Mouse (Mus musculus) heart, adult 2 months (tissue): Measurements from ENCODE around the gene Hadh. TPM values are rescaled to one million over a fixed set of nuclear protein-coding genes. Genes with fewer than 3 reads are reported as not detected.

Experiments
- DNase-seq, 2 experiments: peaks; one replicate each; pipeline ENCODE4 v3.0.0; 2021
- H3K27ac ChIP-seq: fragments of 200-600 bp; 2 replicates; pipeline ENCODE4 v1.8.1; 2022
- H3K27me3 ChIP-seq: fragments of 200-500 bp; 2 replicates; pipeline ENCODE4 v1.6.1; 2012; ENCODE audit warnings: mild to moderate bottlenecking, low read length, inconsistent platforms, mixed read lengths; ENCODE audit not compliant: control insufficient read depth, insufficient read depth
- H3K36me3 ChIP-seq: fragments of 200-500 bp; 2 replicates; pipeline ENCODE4 v1.6.1; 2012; ENCODE audit warnings: low read length, inconsistent platforms; ENCODE audit not compliant: control insufficient read depth, insufficient read depth
- H3K4me1 ChIP-seq: fragments of 200-500 bp; 2 replicates; pipeline ENCODE4 v1.6.1; 2011; ENCODE audit warnings: low read length; ENCODE audit not compliant: control insufficient read depth, insufficient read depth
- H3K4me3 ChIP-seq: fragments of 200-600 bp; 2 replicates; pipeline ENCODE4 v1.8.1; 2022
- H3K79me2 ChIP-seq: fragments of 200-500 bp; replicated peaks from 2 replicates; pipeline ENCODE4 v1.6.1; 2012; ENCODE audit warnings: mild to moderate bottlenecking, inconsistent platforms, low read length, moderate library complexity, mixed read lengths; ENCODE audit not compliant: control insufficient read depth, insufficient read depth
- H3K9ac ChIP-seq: fragments of 200-500 bp; 2 replicates; pipeline ENCODE4 v1.6.1; 2012; ENCODE audit warnings: low read depth, mild to moderate bottlenecking, control low read depth, inconsistent platforms, low read length, mixed read lengths
- CTCF ChIP-seq: fragments of 200-600 bp; IDR thresholded peaks from 2 replicates; pipeline ENCODE4 v1.8.1; 2022; ENCODE audit warnings: antibody characterized with exemption, mild to moderate bottlenecking, moderate library complexity
- EP300 ChIP-seq: fragments of 200-500 bp; IDR thresholded peaks from 2 replicates; pipeline ENCODE4 v1.6.1; 2011; ENCODE audit warnings: low read depth, low read length, control low read depth; ENCODE audit not compliant: insufficient read depth
- POLR2A ChIP-seq: fragments of 200-500 bp; IDR thresholded peaks from 2 replicates; pipeline ENCODE4 v1.6.1; 2011; ENCODE audit warnings: mild to moderate bottlenecking, low read depth, low read length, control low read depth; ENCODE audit not compliant: insufficient read depth
- WGBS: fragments of 180-500 bp; shearing (Covaris S2); methylation state at CpG from one replicate; pipeline ENCODE4 v1.1.7; 2018; 5-methylcytosine and 5-hydroxymethylcytosine counted together
- intact Hi-C: fragments of 180-260 bp; cut with DNase I; formaldehyde crosslinking; loops from one replicate; pipeline ENCODE4 v1.15.1; 2025
- polyA plus RNA-seq: library from polyadenylated mRNA; depleted of rRNA; stranded (reverse); fragments of >200 nt; gene quantifications from 2 replicates; pipeline ENCODE4 v1.2.3, GENCODE M21; 2012
- total RNA-seq, 2 experiments: library from RNA; stranded (reverse); gene quantifications; 2 replicates each; pipeline ENCODE4 v1.2.3; 2021

Gene Hadh
- total and polyA plus RNA-seq, 3 experiments, result 619 to 774 (median 648) TPM

DNA sequence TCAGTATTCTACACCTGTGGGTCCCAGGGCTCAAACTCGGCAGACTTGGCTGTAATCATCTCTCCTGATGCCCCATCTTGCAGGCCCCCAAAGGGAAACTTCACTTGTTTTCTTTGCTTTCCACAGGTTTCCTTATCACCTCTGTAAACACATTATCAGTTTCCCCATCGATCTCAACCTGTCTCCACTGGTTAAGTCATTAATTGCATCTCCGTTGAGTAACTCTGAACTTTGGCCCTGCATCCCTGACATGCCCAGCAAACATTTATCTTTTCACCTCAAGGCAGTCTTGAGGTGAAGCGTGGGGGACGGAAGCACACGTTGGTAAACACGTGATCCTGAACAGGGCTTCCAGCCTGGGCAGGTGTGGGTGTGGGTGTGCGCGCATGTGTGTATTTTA lies 40.4 kb upstream of the Hadh start:
- Histone ChIP-seq H3K9ac (no peak overlapping the region), H3K36me3 (no peaks in the 10 kb centered on the region), H3K27me3 (no peaks in the 10 kb centered on the region), H3K4me3 (no peak overlapping the region), H3K4me1 (no peaks in the 10 kb centered on the region), H3K79me2 (no peaks in the 10 kb centered on the region), H3K27ac (no peak overlapping the region)
- WGBS, result 71% methylated on average over 9 of the region's 9 CpGs
- DNase-seq, result no peak
- intact Hi-C loops, result no loop called here
- TF ChIP-seq CTCF (no peak), EP300 (no peak), POLR2A (no peak)

- no peak for DNase-seq
- H3K4me3 ChIP-seq, result no peak overlapping the region
- H3K4me1 ChIP-seq, result no peaks in the 10 kb centered on the region
- H3K27me3 ChIP-seq, result no peaks in the 10 kb centered on the region
- WGBS, result 91% methylated on average over 4 of the region's 4 CpGs
- TF ChIP-seq EP300, result no peak
- TF ChIP-seq POLR2A, result no peak
- TF ChIP-seq CTCF, result no peak
- H3K79me2 ChIP-seq, result no peaks in the 10 kb centered on the region
- intact Hi-C loops, result no loop called here
- no peak overlapping the region for H3K27ac ChIP-seq
- no peak overlapping the region for H3K9ac ChIP-seq
- H3K36me3 ChIP-seq, result no peaks in the 10 kb centered on the region
Observed at GRCm38 (mm10) chr3:131310572-131310971, 38.7 kb upstream of the Hadh start.

DNA sequence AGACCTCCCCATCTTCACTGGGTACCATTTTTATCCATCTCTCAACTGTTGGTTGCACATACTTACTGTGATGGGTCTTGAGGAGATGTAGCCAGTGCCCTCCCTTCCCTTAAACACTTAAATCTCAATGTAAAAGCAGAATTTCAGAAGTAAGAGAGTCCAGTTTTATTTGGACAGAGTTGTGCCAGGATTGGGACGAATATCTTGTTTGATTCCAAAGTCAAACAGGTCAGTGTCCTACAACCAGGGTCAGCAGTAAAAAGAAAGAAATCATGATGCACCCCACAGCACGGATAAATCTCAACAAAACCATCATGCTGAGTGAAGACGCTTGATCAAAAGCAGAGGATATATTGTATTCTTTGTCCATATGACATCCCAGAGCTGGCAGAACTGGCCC lies 35.9 kb upstream of the Hadh start:
- no peak for TF ChIP-seq POLR2A
- TF ChIP-seq EP300, result no peak
- no peak for TF ChIP-seq CTCF
- no peak overlapping the region for H3K9ac ChIP-seq

DNA sequence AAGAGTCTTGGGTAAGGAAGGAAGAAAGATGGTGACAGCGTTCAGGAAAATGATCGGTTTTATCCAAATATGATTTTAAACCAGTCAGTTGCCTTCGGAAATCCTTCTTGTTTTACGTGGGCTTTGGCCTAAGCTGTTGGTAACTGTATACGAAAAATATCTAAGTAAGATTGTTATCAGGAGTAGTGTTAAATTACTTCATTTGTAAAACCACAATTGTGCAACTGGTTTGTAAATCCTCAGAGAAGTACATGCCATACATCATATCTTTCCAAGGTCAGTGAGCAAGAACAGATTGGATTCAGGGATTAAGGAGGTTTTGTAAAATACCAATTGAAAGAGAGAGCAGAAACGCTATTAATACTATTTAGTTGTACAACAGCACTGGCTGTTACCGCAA lies 34.4 kb upstream of the Hadh start:
- WGBS, result 90% methylated on average over 7 of the region's 7 CpGs
- intact Hi-C loops, result no loop called here
- H3K9ac ChIP-seq, result no peak overlapping the region

More for the DNA sequence above, 35.9 kb upstream of the Hadh start:
- intact Hi-C loops, result no loop called here
- no peak for DNase-seq
- no peak overlapping the region for H3K27ac ChIP-seq
- H3K36me3 ChIP-seq, result no peaks in the 10 kb centered on the region
- no peaks in the 10 kb centered on the region for H3K4me1 ChIP-seq
- H3K79me2 ChIP-seq, result no peaks in the 10 kb centered on the region
- H3K27me3 ChIP-seq, result no peaks in the 10 kb centered on the region
- H3K4me3 ChIP-seq, result no peak overlapping the region
- 87% methylated on average over 3 of the region's 3 CpGs for WGBS

DNA sequence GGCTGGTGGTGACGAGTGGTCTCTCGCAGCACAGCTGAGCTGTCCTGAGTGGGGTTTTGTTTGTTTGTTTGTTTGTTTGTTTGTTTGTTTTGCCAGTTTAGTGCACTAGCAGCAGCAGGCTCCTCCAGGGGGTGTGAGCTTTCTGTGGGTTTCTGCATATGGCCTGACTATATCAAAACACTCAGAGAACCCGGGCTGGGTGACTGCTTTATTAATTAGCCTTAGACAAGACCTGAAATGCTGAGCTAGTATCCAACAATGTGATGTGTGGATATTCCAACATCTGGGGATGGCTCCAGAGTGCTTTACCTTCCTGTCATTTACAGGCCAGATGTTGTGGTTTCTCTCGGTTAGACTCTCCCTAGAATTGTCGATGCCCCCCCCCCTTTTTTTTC lies 31.4 kb upstream of the Hadh start:
- H3K4me3 ChIP-seq, result peak overlapping the region; percentile 96
- peak overlapping the region; percentile 81 for H3K27ac ChIP-seq
- DNase-seq, result no peak
- WGBS, result 14% methylated on average over 5 of the region's 5 CpGs
- TF ChIP-seq CTCF, result no peak
- no peak for TF ChIP-seq EP300
- no peak for TF ChIP-seq POLR2A
- no peaks in the 10 kb centered on the region for H3K27me3 ChIP-seq
- H3K4me1 ChIP-seq, result no peaks in the 10 kb centered on the region
- H3K79me2 ChIP-seq, result no peaks in the 10 kb centered on the region
- no peaks in the 10 kb centered on the region for H3K36me3 ChIP-seq
- peak overlapping the region; percentile 39 for H3K9ac ChIP-seq
- intact Hi-C loops, result loop anchor here (5.0 kb wide), 1 partner anchor 249 kb away; no protein-coding TSS in a partner anchor

More for the DNA sequence above, 34.4 kb upstream of the Hadh start:
- Histone ChIP-seq H3K4me1 (no peaks in the 10 kb centered on the region), H3K27me3 (no peaks in the 10 kb centered on the region), H3K27ac (no peak overlapping the region), H3K36me3 (no peaks in the 10 kb centered on the region), H3K79me2 (no peaks in the 10 kb centered on the region), H3K4me3 (no peak overlapping the region)
- TF ChIP-seq POLR2A (no peak), EP300 (no peak), CTCF (no peak)
- no peak for DNase-seq

- intact Hi-C loops, result loop anchor here (1.0 to 5.0 kb wide), 2 partner anchors 30 to 250 kb away; partner anchors contain the start of gene Hadh
- Histone ChIP-seq H3K9ac (peak within 1 kb of the TSS; percentile 85), H3K27me3 (no peaks in the 10 kb centered on the region), H3K4me3 (peak within 1 kb of the TSS; percentile 96), H3K4me1 (no peaks in the 10 kb centered on the region), H3K79me2 (no peaks in the 10 kb centered on the region), H3K27ac (peak within 1 kb of the TSS; percentile 81), H3K36me3 (no peaks in the 10 kb centered on the region)
- DNase-seq, result peak; percentile 92 to 95
- TF ChIP-seq CTCF (peak; percentile 31; the same call in 1 of the 2 replicates), EP300 (no peak), POLR2A (peak; percentile 77)
- WGBS, result under 1% methylated on average over 71 of the region's 71 CpGs
Observed at GRCm38 (mm10) chr3:131302452-131303319, 30.8 kb upstream of the Hadh start, which contains the start of gene Cyp2u1. Gene Cyp2u1, minus strand, starts transcription at chr3:131303227.
